Mouse (Mus musculus) G1E (cell line): ENCODE results near the gene Flt3l. TPM values are rescaled to one million over a fixed set of nuclear protein-coding genes. Genes with fewer than 3 reads are reported as not detected.

Source experiments
- ATAC-seq: 2 replicates; pipeline ENCODE4 v1.8.0; 2016; ENCODE audit warnings: mild to moderate bottlenecking; ENCODE audit not compliant: insufficient number of reproducible peaks, poor library complexity, low FRiP score, severe bottlenecking; ENCODE audit errors: extremely low read depth
- DNase-seq: peaks from one replicate; pipeline ENCODE4 v3.0.0; 2012; ENCODE audit warnings: low spot score
- H3K27me3 ChIP-seq: 2 replicates; pipeline ENCODE4 v1.6.1; 2012; ENCODE audit warnings: mild to moderate bottlenecking, low read length, inconsistent platforms; ENCODE audit not compliant: insufficient read depth
- H3K36me3 ChIP-seq: replicated peaks from 2 replicates; pipeline ENCODE3; 2012; ENCODE audit warnings: mild to moderate bottlenecking, inconsistent platforms
- H3K4me1 ChIP-seq: 2 replicates; pipeline ENCODE4 v1.6.1; 2012; ENCODE audit warnings: low read depth, low read length, inconsistent platforms, mixed read lengths; ENCODE audit not compliant: insufficient read depth
- H3K4me3 ChIP-seq: 2 replicates; pipeline ENCODE4 v1.5.1; 2012; ENCODE audit warnings: low read depth, mild to moderate bottlenecking, inconsistent platforms, low read length, moderate library complexity, mixed read lengths
- H3K9me3 ChIP-seq: replicated peaks from 2 replicates; pipeline ENCODE4 v1.6.1; 2012; ENCODE audit warnings: inconsistent platforms
- CTCF ChIP-seq: IDR thresholded peaks from 2 replicates; pipeline ENCODE4 v1.5.1; 2012; ENCODE audit warnings: low read depth, low read length, inconsistent platforms, mixed read lengths
- GATA1 ChIP-seq: IDR thresholded peaks from 2 replicates; pipeline ENCODE4 v1.6.1; 2012; ENCODE audit warnings: borderline replicate concordance, low read length, inconsistent platforms, mixed read lengths
- GATA2 ChIP-seq: IDR thresholded peaks from 2 replicates; pipeline ENCODE4 v1.6.1; 2012; ENCODE audit warnings: low read depth, low read length, inconsistent platforms, borderline replicate concordance
- POLR2AphosphoS5 ChIP-seq: IDR thresholded peaks from 2 replicates; pipeline ENCODE4 v1.6.1; 2012; ENCODE audit warnings: low read depth, low read length, inconsistent platforms; ENCODE audit not compliant: insufficient replicate concordance
- TAL1 ChIP-seq: conservative IDR thresholded peaks from 2 replicates; pipeline ENCODE4 v1.6.1; 2012; ENCODE audit warnings: low read depth, low read length, inconsistent platforms, mixed read lengths
- polyA plus RNA-seq: library from polyadenylated mRNA; stranded (reverse); fragments of >175 nt; gene quantifications from 2 replicates; pipeline ENCODE4 v1.2.3, GENCODE M21; 2012
- total RNA-seq, 2 experiments: library from RNA; stranded (forward) in 1 of 2; stranded (reverse) in 1 of 2; fragments of 200-1000 nt in 1 of 2; fragments of >200 nt in 1 of 2; fragmentation: Nextera tagmentation in 1 of 2; gene quantifications; 2 replicates each; pipeline ENCODE4 v1.2.3; 2014 to 2017

The Flt3l gene
- total and polyA plus RNA-seq, 3 experiments, result 38.8 to 75.7 (median 41.0) TPM

DNA sequence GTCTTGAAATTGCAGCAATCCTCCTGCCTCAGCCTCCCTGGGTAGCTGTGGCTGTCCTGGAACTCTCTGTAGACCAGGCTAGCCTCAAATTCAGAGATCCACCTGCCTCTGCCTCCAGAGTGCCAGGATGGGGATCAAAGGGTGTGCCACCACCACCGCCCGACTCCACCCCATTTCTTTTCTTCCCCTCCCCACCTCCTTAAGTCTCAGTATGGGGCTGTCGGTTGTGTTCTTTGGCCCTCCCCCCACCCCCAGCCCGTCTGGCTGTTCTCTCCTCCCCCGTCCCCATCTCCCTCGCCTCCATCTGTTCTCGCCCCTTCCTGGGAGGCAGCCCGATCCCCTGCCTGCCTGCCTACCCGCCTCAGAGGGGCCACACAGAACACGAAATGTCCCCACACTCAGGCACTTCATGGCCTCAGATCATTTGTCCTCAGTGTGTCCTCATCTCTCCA is 30.7 kb upstream of the Flt3l start:
- no peak for TF ChIP-seq GATA1
- ATAC-seq, result no peak
- Histone ChIP-seq H3K4me3 (no peak overlapping the region), H3K4me1 (peaks cover 29% of the 10 kb centered on the region), H3K36me3 (no peaks in the 10 kb centered on the region), H3K9me3 (peaks cover 25% of the 10 kb centered on the region), H3K27me3 (peaks cover 69% of the 10 kb centered on the region)
- no peak for DNase-seq

DNA sequence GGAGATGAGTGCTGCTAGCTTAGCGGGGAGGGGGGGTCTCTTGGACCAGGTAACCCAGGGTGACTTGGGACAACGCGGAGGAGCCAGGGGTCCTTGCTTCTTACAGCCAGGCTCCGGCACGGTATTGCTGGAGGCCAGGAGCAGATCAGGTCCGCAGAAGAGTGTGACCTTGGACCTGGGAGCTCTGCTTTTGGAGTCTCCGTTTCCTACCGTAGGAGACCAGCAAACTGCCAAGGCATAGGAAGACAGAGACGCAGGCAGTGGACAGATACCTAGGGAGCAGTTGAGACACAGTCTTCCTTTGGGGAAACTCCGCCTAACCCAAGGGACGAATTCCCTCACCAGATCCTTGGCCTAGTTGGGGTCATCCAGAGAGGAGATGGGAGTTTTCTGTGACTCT is 29.5 kb upstream of the Flt3l start:
- H3K4me3 ChIP-seq, result no peak overlapping the region
- ATAC-seq (no peak), DNase-seq (no peak)
- H3K9me3 ChIP-seq, result peaks cover 20% of the 10 kb centered on the region
- TF ChIP-seq CTCF (no peak), GATA2 (no peak), TAL1 (no peak), GATA1 (no peak), POLR2AphosphoS5 (no peak)
- H3K36me3 ChIP-seq, result peaks cover 5% of the 10 kb centered on the region
- peaks cover 31% of the 10 kb centered on the region for H3K4me1 ChIP-seq
- peaks cover 66% of the 10 kb centered on the region for H3K27me3 ChIP-seq

DNA sequence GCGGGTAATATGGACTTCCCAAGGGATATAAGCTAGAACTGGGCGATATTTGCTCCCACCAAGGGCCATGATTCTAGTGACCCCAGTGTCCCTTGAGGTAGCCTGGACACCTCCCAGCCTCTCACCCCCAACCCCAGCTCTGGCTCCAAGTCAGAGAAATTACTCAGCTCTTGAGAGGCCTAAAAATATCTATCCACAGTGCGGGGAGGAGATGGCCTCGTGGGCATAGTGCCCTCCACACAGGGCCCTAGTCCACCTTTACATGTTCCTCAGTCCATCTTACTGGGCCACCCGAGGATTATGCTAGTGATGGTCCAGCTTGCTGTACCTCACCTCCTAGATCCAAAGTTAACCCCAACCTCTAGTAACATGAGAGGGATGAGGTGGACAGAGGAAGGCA is 28.6 kb upstream of the Flt3l start:
- H3K36me3 ChIP-seq, result peaks cover 14% of the 10 kb centered on the region
- DNase-seq, result no peak
- peaks cover 61% of the 10 kb centered on the region for H3K27me3 ChIP-seq
- no peak for ATAC-seq
- no peak overlapping the region for H3K4me3 ChIP-seq
- TF ChIP-seq POLR2AphosphoS5, result no peak
- no peak for TF ChIP-seq GATA1
- no peak for TF ChIP-seq CTCF
- no peak for TF ChIP-seq TAL1
- no peak for TF ChIP-seq GATA2
- peaks cover 12% of the 10 kb centered on the region for H3K9me3 ChIP-seq
- H3K4me1 ChIP-seq, result peaks cover 31% of the 10 kb centered on the region

DNA sequence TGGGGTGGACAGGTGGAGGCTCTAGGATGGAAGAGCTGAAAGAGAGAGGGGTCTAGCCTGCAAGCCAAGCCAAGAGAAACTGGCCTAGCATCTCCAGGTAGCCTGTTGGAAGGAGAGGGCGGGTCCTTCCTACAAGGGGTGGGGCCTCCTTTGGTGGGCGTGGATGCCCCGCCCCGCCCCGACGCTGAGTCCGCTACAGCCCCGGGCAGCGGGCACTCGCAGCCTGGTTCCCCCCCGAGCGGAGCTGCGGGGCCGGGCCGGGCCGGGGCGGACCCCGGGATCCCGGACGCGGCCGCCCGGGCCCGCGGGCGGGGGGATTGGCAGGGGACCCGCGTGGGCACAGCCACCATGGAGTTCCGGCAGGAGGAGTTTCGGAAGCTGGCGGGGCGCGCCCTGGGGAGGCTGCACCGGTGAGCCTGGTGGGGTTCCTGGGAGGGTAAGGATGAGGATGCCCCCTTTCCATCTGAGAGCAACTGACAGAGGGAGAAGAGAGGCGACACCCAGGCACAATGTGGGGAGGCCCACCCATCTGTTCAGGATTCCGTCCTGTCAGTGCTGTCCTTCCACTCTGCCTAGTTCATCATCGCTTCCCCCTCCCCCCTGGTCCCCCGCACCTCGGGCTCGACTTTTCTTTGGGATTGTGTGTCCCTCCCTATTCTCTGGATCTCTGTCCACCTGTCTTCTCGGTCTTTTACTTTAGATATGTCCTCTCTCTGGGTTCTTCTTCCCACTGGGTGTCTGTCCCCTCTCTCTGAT is 27.7 kb upstream of the Flt3l start, which contains the start of gene Slc17a7:
Gene Slc17a7, plus strand, starts transcription at position 215 of the 756 bp plus-strand sequence.
- ATAC-seq (no peak), DNase-seq (no peak)
- peaks cover 31% of the 10 kb centered on the region for H3K4me1 ChIP-seq
- H3K4me3 ChIP-seq, result peak within 1 kb of the TSS; percentile 60
- H3K36me3 ChIP-seq, result peaks cover 23% of the 10 kb centered on the region
- no peak for TF ChIP-seq GATA1
- no peak for TF ChIP-seq POLR2AphosphoS5
- TF ChIP-seq CTCF, result no peak
- no peak for TF ChIP-seq TAL1
- TF ChIP-seq GATA2, result no peak
- H3K27me3 ChIP-seq, result peaks cover 61% of the 10 kb centered on the region
- H3K9me3 ChIP-seq, result peaks cover 5% of the 10 kb centered on the region

DNA sequence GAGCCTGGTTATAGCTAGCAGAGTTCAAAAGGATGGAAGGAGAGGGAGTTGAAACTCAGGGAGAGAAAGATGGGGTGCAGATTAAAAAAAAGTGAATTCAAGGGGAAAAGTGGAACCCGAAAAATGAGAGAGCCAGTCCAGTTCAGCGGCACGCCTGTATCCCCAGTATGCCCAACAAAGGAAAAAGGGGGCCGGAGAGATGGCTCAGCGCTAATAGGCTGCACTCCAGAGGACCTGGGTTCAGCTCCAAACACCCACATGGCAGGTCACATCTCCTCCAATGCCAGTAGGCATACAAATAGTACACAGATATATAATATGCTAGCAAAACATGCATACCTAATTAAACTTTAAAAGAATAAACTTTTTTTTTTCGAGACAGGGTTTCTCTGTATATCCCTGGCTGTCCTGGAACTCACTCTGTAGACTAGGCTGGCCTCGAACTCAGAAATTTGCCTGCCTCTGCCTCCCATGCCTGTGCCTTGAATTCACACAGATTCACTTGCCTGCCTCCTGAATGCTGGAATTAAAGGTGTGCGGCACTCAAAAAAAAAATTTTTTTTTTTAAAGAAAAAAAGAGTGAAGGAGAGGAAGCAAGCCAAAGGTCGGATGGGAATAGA is 26.9 kb upstream of the Flt3l start:
- Histone ChIP-seq H3K27me3 (peaks cover 54% of the 10 kb centered on the region), H3K4me1 (peaks cover 33% of the 10 kb centered on the region), H3K9me3 (no peaks in the 10 kb centered on the region), H3K36me3 (peaks cover 31% of the 10 kb centered on the region), H3K4me3 (no peak overlapping the region)
- DNase-seq (no peak), ATAC-seq (no peak)
- TF ChIP-seq GATA2, result no peak

DNA sequence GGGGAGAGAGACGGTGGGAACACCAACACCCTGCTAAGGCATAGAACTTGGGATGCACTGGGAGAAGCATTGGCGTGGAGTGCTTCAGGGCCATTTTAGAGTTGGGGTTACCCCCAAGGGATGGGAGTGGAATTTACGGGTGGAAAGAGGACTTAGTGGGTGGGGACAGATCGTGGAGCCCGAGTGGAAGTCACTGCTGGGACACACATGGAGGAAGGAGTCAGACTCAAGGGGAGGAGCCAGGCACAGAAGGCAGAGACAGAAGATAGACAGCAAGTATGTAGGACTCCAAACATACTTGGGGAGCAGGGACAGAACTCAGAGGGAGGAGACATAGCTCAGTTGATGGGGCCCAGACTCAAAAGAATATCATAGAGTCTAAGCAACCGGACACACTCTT is 26.3 kb upstream of the Flt3l start:
- no peak for TF ChIP-seq POLR2AphosphoS5
- TF ChIP-seq GATA1, result no peak
- no peak for TF ChIP-seq CTCF
- no peak for TF ChIP-seq GATA2
- no peak for TF ChIP-seq TAL1
- ATAC-seq, result no peak
- Histone ChIP-seq H3K9me3 (no peaks in the 10 kb centered on the region), H3K36me3 (peaks cover 37% of the 10 kb centered on the region), H3K4me1 (peaks cover 33% of the 10 kb centered on the region), H3K27me3 (peaks cover 48% of the 10 kb centered on the region), H3K4me3 (peak overlapping the region; percentile 70; the same call in 1 of the 2 replicates)
- no peak for DNase-seq
